Mouse (Mus musculus): ENCODE results near the gene Bola3.

- TF ChIP-seq CTCF (IDR thresholded peaks at IDR 0.05; ENCODE audit: low read depth, low read length) (no peak), POLR2A (IDR thresholded peaks at IDR 0.05; ENCODE audit: extremely low read depth, insufficient read depth, low read length) (no peak)
Measured at GRCm38 (mm10) chr6:83326394-83326736, 22.6 kb upstream of the Bola3 start.
